Mouse (Mus musculus) small intestine, adult 2 months (tissue): ENCODE results near the gene Mapk6.

Experiments used
- CTCF ChIP-seq: fragments of 200-500 bp; IDR thresholded peaks from 2 replicates; pipeline ENCODE4 v1.5.1; 2012; ENCODE audit warnings: low read depth, mild to moderate bottlenecking, control low read depth, inconsistent platforms, low read length, moderate library complexity, mixed read lengths; ENCODE audit not compliant: insufficient replicate concordance, insufficient read length; ENCODE audit errors: extremely low read depth
- POLR2A ChIP-seq: fragments of 200-500 bp; IDR thresholded peaks from 2 replicates; pipeline ENCODE4 v1.6.1; 2012; ENCODE audit warnings: low read depth, mild to moderate bottlenecking, control low read depth, inconsistent platforms, low read length, moderate library complexity

GRCm38 (mm10) chr9:75430822-75431621, 21.2 kb upstream of the Mapk6 start:
- TF ChIP-seq POLR2A (no peak), CTCF (no peak)
